Mouse (Mus musculus): ENCODE measurements around the gene Cyp2j13. TPM values are rescaled to one million over a fixed set of nuclear protein-coding genes. Genes with fewer than 3 reads are reported as not detected.
A peak's percentile ranks its signal among the peaks of the same experiment; 100 is the strongest.
"Not testable (repeated sequence)": the region's sequence is repeated elsewhere in the genome, so short reads cannot be mapped to it uniquely, and the experiment has no call there.

Cyp2j13 gene
- total and polyA plus RNA-seq, 2 experiments from 2014 or later, result not detected

- peak; percentile 44 for DNase-seq
- Histone ChIP-seq H3K9me3 (ENCODE audit: low read length) (no peaks in the 10 kb centered on the region), H3K4me2 (ENCODE audit: low read depth) (no peak overlapping the region), H3K27me3 (ENCODE audit: insufficient read depth, low read length) (no peaks in the 10 kb centered on the region), H3K4me1 (ENCODE audit: insufficient read depth) (no peaks in the 10 kb centered on the region), H3K36me3 (ENCODE audit: insufficient read depth) (peaks cover 3% of the 10 kb centered on the region), H3K4me3 (ENCODE audit: low read depth, low read length) (no peak overlapping the region), H3K27ac (ENCODE audit: low read depth, low read length) (0 out of 2 replicates have a peak overlapping the region, but pooled peaks have one; percentile 15), H3K9ac (no peak overlapping the region)
- WGBS, result 32% methylated on average over 1 of the region's 1 CpGs
- TF ChIP-seq CTCF (IDR thresholded peaks at IDR 0.05; ENCODE audit: low read depth), result no peak
- ATAC-seq, result peak; percentile 91
Observed at GRCm38 (mm10) chr4:96028412-96028811, 48.9 kb downstream of the Cyp2j13 start.

- Histone ChIP-seq H3K27me3 (ENCODE audit: insufficient read depth, low read length) (no peaks in the 10 kb centered on the region), H3K36me3 (ENCODE audit: insufficient read depth) (peaks cover 23% of the 10 kb centered on the region), H3K9ac (no peak overlapping the region), H3K4me3 (ENCODE audit: low read depth, low read length) (no peak overlapping the region), H3K9me3 (ENCODE audit: low read length) (no peaks in the 10 kb centered on the region), H3K4me2 (ENCODE audit: low read depth) (no peak overlapping the region), H3K27ac (ENCODE audit: low read depth, low read length) (no peak overlapping the region), H3K4me1 (ENCODE audit: insufficient read depth) (no peaks in the 10 kb centered on the region)
- peak; percentile 2 for DNase-seq
- peak; percentile 59; the same call in 1 of the 2 replicates for ATAC-seq
- peak; percentile 61 for TF ChIP-seq CTCF (IDR thresholded peaks at IDR 0.05; ENCODE audit: low read depth)
Observed at GRCm38 (mm10) chr4:96022803-96023202, 54.5 kb downstream of the Cyp2j13 start.

- no peak overlapping the region for H3K9ac ChIP-seq
- no peak for TF ChIP-seq CTCF (IDR thresholded peaks at IDR 0.05; ENCODE audit: low read depth)
- no peaks in the 10 kb centered on the region for H3K27me3 ChIP-seq (ENCODE audit: insufficient read depth, low read length)
- 98% methylated on average over 1 of the region's 1 CpGs for WGBS
- H3K27ac ChIP-seq (ENCODE audit: low read depth, low read length), result no peak overlapping the region
- H3K9me3 ChIP-seq (ENCODE audit: low read length), result no peaks in the 10 kb centered on the region
- H3K4me2 ChIP-seq (ENCODE audit: low read depth), result no peak overlapping the region
- no peak for DNase-seq
- no peak overlapping the region for H3K4me3 ChIP-seq (ENCODE audit: low read depth, low read length)
- H3K36me3 ChIP-seq (ENCODE audit: insufficient read depth), result peaks cover 25% of the 10 kb centered on the region
- no peaks in the 10 kb centered on the region for H3K4me1 ChIP-seq (ENCODE audit: insufficient read depth)
- no peak for ATAC-seq
Observed at GRCm38 (mm10) chr4:96016875-96017274, 60.5 kb downstream of the Cyp2j13 start.

GRCm38 (mm10) chr4:95982221-95982620 lies 95.1 kb downstream of the Cyp2j13 start:
- H3K27ac ChIP-seq (ENCODE audit: low read depth, low read length); ATAC-seq: not testable (repeated sequence)
- WGBS, result 94% methylated on average over 17 of the region's 17 CpGs

More at GRCm38 (mm10) chr4:95982221-95982620, 95.1 kb downstream of the Cyp2j13 start:
- not testable (repeated sequence) for H3K4me3 ChIP-seq (ENCODE audit: low read depth, low read length); H3K27me3 ChIP-seq (ENCODE audit: insufficient read depth, low read length); H3K9ac ChIP-seq; H3K9me3 ChIP-seq (ENCODE audit: low read length); DNase-seq; H3K36me3 ChIP-seq (ENCODE audit: insufficient read depth); H3K4me1 ChIP-seq (ENCODE audit: insufficient read depth); H3K4me2 ChIP-seq (ENCODE audit: low read depth)

Other genes with a start within 250 kb of the Cyp2j13 start
- gene Hook1, start 110.3 kb downstream of the Cyp2j13 start, total RNA-seq (2014; rRNA removed), result 52.2 and 75.7 TPM in 2 replicates
- 30.4 and 44.0 TPM in 2 replicates for gene Hook1, start 110.3 kb downstream of the Cyp2j13 start, polyA plus RNA-seq (2015; fragmentation: Nextera tagmentation; extraction: Ambion mirVana)
- gene Cyp2j12, start 63.6 kb upstream of the Cyp2j13 start, total RNA-seq (2014; rRNA removed), result not detected in 2 replicates
- not detected in 2 replicates for gene Cyp2j12, start 63.6 kb upstream of the Cyp2j13 start, polyA plus RNA-seq (2015; fragmentation: Nextera tagmentation; extraction: Ambion mirVana)
- not detected in 2 replicates for gene Cyp2j7, start 159.1 kb upstream of the Cyp2j13 start, total RNA-seq (2014; rRNA removed)
- not detected in 2 replicates for gene Cyp2j7, start 159.1 kb upstream of the Cyp2j13 start, polyA plus RNA-seq (2015; fragmentation: Nextera tagmentation; extraction: Ambion mirVana)

All from forebrain, postnatal 0 days (tissue).